Mouse (Mus musculus) ZHBTc4 (cell line): ENCODE measurements around the gene Casc3.

Source experiments
- DNase-seq: peaks from one replicate; pipeline ENCODE4 v3.0.0-alpha.2; 2011; ENCODE audit warnings: low read depth, low spot score

Gene Casc3

DNA sequence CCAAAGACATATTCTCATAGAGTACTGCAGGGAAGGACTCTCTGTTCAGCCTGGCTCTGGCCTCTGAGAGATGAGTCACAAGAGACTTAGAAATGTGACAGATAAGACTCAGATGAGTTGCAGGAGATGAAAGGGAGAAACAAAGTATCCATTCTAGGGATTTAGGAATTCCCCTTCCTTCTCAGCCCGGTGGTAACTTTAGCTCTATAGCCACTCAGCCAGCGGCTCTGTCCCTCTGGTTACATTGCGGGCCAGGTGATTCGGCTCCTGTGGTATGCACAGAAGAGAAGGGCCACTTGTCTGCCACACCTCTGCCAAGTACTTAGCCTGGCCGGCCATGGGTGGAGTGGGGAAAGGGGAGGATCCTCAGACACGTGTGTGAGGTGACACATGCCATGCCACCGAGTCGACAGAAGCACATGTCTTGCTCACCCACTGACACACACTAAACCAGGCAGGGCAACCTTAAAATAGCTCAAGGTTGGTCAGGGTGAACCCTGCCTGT is 32.0 kb upstream of the Casc3 start:
- no peak for DNase-seq

DNA sequence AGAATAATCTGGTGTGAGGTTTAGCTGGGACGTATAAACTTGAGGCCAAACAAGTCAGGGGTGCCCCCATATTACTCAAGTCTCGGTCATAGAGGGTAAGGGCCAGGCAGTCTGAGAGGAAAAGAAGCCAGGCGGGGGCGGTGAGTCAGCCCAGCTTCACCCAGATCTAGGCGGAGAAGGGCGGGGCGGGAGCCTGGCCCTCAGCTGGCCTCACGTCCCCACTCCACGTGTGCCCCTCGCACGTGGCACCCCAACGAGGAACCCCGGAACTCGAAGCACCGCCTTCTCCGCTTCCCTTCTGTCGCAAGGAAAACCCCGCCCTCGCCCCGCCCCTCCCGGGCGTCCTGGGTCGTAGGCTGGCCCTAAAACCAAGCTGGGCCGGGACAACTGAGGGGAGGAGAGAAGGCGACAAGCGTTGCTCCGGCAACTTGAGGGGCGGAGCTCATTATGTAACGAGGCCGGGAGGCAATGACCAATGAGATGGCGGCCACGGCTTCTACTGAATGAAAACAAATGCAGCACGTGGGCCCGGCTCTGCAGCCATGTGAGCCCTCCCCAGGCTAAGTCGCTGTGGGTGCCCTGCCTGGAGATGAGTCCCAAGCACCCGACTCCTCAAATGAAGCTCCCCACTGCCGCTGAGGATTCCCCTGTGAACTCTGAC is 30.9 kb upstream of the Casc3 start:
- peak; percentile 99 for DNase-seq

- no peak for DNase-seq
Observed at GRCm38 (mm10) chr11:98774582-98775347, 29.9 kb upstream of the Casc3 start, which contains the start of gene Nr1d1. TSS of gene Nr1d1 (minus strand) at chr11:98775333.

GRCm38 (mm10) chr11:98775348-98776051 is 29.2 kb upstream of the Casc3 start:
- DNase-seq = peak; percentile 99

DNA sequence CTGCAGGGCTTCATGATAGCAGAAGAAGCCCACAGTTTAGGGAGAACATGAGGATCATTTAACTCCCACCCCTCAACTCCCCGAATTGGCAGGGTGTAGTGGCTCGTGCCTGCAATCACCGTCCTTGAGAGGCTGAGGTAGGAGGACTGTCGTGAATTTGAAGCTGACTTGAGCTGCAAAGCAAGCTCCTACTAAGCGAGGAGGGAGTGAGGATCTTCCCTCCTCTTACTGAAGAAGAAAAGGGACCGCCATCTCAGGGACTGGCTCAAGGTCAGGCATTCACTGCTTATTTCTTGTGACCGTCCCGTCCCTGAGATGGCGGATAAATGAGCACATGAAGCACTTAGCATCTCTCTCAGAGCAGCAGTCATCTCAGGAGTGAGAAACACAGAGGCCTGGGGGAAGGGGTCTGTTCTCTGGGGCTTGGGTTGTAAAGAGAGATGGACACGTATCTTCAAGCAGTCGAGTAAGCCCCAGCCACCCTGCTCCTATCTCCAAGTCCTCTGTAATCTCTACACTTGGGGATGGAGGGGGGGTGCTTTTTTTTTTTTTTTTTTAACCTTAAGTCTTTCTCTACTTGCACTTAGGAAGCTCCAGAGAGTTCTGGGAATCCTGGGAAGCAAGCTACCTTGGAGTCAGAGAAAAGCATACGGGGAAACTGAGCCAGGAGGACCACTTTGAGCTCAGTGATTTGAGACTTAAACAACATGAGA is 28.5 kb upstream of the Casc3 start:
- DNase-seq = peak; percentile 44

GRCm38 (mm10) chr11:98776843-98777590 is 27.7 kb upstream of the Casc3 start:
- DNase-seq = peak; percentile 92

GRCm38 (mm10) chr11:98777888-98778287 is 26.8 kb upstream of the Casc3 start:
- DNase-seq = no peak

DNA sequence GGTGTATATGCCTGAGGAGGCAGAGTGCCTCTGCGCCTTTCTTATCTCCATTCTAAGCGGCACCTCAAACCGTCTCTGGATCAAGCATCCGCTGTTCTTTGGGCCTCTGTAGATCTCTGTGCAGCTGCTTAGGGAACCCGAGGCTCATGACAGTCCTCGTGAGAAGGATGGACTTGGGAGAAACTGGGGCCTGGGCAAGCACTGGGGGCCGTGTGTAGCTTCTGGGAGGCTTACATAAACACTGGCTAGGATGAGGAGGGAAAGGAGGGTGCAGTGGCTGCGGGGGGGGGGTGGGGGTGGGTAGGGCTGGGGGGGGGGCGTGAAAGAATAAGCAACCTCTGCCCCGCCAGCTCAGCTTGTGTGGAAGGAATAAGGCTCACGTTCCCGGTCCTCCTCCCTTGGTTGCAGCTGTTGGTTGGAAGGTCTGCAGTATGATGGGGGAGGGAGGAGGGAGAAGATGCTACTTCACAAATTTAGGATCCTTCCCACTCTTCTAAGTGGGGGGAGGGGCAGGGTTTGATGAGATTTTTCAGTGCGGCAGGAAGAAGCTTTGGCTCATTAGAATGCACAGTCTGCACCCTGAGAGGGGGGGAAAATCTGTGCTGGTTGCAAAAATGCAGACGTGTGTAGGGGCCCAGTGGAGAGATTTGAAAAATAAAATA is 22.7 kb upstream of the Casc3 start:
- peak; percentile 34 for DNase-seq

- DNase-seq = no peak
Observed at GRCm38 (mm10) chr11:98782651-98783235, 22.0 kb upstream of the Casc3 start.

DNA sequence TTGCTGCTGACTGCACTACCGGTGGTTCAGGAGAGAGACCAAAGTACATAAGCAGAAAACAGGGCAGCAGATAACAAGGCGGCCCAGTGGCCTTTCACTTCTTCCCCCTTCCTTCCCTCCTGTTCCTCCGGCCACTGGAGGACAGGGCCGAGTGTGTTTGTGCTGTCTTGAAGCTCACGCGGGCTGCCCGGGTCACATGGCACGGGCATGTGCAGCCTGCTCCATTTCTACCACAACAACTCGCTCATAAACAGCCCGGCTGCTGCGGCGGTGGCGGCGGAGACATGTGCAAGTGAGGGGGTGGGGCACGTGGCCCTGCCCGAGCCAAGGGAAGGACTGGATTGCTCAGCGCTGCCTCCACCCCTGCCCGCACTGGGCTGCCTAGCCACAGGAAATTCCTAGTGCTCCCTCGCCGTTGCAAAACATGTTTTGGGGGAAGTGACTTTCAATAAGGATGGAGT is 21.4 kb upstream of the Casc3 start:
- peak; percentile 84 for DNase-seq

- DNase-seq = no peak
Observed at GRCm38 (mm10) chr11:98784139-98784538, 20.6 kb upstream of the Casc3 start.

GRCm38 (mm10) chr11:98785214-98785613 is 19.5 kb upstream of the Casc3 start:
- no peak for DNase-seq

DNA sequence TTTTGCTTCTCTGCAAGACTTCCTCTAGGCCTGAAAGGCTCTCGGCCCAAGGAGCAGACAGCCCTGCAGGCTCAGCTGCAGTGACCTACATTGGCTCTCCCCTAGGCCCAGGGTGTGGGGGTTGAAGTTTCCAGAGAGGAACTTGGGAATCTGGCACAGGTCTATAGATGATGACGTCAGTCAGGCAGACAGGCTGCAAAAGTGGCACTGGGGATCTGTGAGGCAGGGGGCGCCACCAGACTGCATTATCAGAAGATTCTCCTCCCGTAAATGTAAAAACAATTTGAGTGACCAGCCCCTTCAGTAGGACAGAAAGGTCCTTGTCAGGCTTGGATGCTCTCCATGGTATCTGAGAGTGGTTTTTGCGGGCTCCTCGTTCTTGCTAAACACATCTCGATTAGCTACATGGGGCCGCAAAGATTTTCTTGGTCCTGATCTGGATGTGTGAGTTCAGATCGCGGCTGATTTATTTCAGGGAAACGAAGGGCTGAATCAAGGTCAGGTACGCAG is 18.9 kb upstream of the Casc3 start:
- peak; percentile 74 for DNase-seq

GRCm38 (mm10) chr11:98786359-98787214 is 18.1 kb upstream of the Casc3 start:
- DNase-seq = peak; percentile 98

DNA sequence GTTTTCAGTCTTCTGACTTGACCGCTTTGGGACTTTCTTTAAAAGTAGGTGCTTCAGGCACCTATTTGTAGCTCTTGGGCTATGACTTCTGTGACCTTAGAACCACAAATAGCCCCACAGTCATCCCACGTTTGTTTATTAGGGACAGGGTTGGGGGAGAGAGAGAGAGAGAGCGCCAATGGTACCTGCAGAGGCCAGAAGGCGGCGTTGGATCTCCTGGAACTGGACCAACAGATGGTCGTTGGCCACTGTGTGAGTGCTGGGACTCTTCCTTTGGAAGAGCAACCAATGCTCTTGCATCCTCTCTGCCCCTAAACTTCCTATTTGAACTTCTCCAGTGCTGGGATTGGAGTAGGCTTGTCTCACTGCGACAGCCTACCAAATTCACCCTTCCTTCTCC is 17.5 kb upstream of the Casc3 start:
- DNase-seq = no peak

DNA sequence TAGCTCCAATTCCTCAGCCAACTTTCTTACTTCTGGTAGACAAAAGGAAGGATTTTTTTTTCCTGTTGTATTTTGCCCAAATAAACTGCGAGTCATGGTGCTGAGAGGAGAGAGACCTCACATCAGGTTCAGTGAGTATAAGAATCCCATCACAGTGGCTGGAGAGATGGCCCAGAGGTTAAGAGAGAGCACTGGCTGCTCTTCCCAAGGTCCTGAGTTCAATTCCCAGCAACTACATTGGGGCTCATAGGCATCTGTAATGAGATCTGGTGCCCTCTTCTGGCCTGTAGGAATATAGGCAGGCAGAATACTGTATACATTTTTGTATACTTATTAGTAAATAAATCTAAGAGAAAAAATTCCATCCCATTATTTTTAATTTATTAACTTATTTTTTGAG is 17.0 kb upstream of the Casc3 start:
- DNase-seq = peak; percentile 32

- DNase-seq = no peak
Observed at GRCm38 (mm10) chr11:98788139-98788538, 16.6 kb upstream of the Casc3 start.

- DNase-seq = peak; percentile 93
Observed at GRCm38 (mm10) chr11:98788550-98789218, 16.0 kb upstream of the Casc3 start.
